Mouse (Mus musculus): ENCODE measurements around the gene Dgcr8. TPM values are rescaled to one million over a fixed set of nuclear protein-coding genes. Genes with fewer than 3 reads are reported as not detected.

The Dgcr8 gene
- polyA plus RNA-seq, 1 experiment: 14.5 TPM

DNA sequence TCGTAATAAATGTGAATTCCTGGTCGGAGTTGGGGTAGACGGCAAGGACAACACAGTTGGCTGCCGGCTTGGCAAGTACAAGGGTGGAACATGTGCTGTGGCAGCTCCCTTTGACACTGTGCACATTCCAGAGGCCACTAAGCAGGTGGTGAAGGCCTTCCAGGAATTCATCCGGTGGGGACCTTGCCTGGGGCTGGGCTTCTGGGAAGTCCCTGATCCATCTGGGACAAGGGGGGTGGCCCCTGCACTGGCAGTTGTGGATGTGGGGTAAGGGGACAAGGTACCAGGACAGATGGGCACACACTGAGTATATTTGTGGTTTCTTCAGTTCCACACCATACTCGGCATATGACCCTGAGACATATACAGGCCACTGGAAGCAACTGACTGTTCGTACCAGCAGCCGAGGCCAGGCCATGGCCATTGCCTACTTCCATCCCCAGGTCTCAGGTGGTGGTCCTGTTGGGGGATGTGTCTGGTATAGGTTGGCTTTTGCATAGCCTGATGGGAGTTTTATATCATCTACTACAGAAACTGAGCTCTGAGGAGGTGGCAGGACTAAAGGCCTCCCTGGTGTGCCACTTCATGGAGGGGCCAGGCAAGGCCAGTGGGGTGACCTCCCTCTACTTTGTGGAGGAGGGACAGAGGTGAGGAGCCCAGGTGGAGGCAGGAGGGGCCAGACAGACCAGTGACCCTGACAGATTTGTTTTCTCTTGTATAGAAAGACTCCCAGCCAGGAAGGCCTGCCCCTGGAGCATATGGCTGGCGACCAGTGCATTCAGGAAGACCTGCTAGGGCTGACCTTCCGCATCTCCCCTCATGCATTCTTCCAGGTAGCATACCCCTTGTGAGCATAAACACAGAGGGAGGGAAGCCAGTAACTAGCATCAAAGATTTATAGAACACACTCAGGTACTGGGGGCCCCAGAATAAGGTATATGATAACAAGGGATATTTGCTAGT lies 37.9 kb downstream of the Dgcr8 start:
- Histone ChIP-seq H3K27me3 (ENCODE audit: control insufficient read depth, insufficient read depth, low read length) (no peaks in the 10 kb centered on the region), H3K4me3 (ENCODE audit: low read depth, low read length) (no peak overlapping the region), H3K4me1 (ENCODE audit: control insufficient read depth, insufficient read depth, insufficient read length, low read length) (peaks cover 5% of the 10 kb centered on the region), H3K36me3 (ENCODE audit: control insufficient read depth, insufficient read depth, low read length) (peaks cover 44% of the 10 kb centered on the region), H3K27ac (ENCODE audit: insufficient read depth, low read depth, low read length) (no peak overlapping the region)
- 48% methylated on average over 10 of the region's 10 CpGs for WGBS
- no peak for TF ChIP-seq POLR2A (IDR thresholded peaks at IDR 0.05; ENCODE audit: low read depth, low read length)
- no peak for TF ChIP-seq CTCF (IDR thresholded peaks at IDR 0.05; ENCODE audit: extremely low read depth, insufficient read length, insufficient replicate concordance, low read depth, low read length)

DNA sequence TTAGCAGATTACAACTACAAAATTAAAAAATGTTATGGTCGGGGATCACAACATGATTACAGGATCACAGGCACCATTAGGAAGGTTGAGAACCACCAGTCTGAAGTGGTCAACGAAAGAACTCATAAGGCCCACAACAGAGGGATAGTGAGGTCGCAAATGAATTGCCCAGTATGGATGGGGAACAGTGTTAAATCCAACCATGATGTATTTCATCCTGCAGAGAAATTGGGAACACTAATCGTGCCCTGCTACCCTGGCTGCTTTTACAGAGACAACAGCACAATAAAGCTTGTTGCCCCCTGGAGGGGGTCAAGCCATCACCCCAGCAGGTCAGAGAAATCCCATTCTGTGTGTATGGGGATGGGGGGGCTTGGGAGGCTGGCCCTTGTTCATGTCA lies 38.8 kb downstream of the Dgcr8 start:
- TF ChIP-seq POLR2A (IDR thresholded peaks at IDR 0.05; ENCODE audit: low read depth, low read length): no peak
- TF ChIP-seq CTCF (IDR thresholded peaks at IDR 0.05; ENCODE audit: extremely low read depth, insufficient read length, insufficient replicate concordance, low read depth, low read length): no peak
- Histone ChIP-seq H3K36me3 (ENCODE audit: control insufficient read depth, insufficient read depth, low read length) (peaks cover 46% of the 10 kb centered on the region), H3K27me3 (ENCODE audit: control insufficient read depth, insufficient read depth, low read length) (no peaks in the 10 kb centered on the region), H3K4me1 (ENCODE audit: control insufficient read depth, insufficient read depth, insufficient read length, low read length) (peaks cover 5% of the 10 kb centered on the region), H3K27ac (ENCODE audit: insufficient read depth, low read depth, low read length) (no peak overlapping the region), H3K4me3 (ENCODE audit: low read depth, low read length) (no peak overlapping the region)
- 42% methylated on average over 4 of the region's 4 CpGs for WGBS

- H3K4me3 ChIP-seq (ENCODE audit: low read depth, low read length): peak overlapping the region; percentile 78
- H3K36me3 ChIP-seq (ENCODE audit: control insufficient read depth, insufficient read depth, low read length): peaks cover 50% of the 10 kb centered on the region
- H3K4me1 ChIP-seq (ENCODE audit: control insufficient read depth, insufficient read depth, insufficient read length, low read length): peaks cover 5% of the 10 kb centered on the region
- 2% methylated on average over 27 of the region's 27 CpGs for WGBS
- no peak overlapping the region for H3K27ac ChIP-seq (ENCODE audit: insufficient read depth, low read depth, low read length)
- no peaks in the 10 kb centered on the region for H3K27me3 ChIP-seq (ENCODE audit: control insufficient read depth, insufficient read depth, low read length)
- no peak for TF ChIP-seq CTCF (IDR thresholded peaks at IDR 0.05; ENCODE audit: extremely low read depth, insufficient read length, insufficient replicate concordance, low read depth, low read length)
- no peak for TF ChIP-seq POLR2A (IDR thresholded peaks at IDR 0.05; ENCODE audit: low read depth, low read length)
Observed at GRCm38 (mm10) chr16:18249364-18249967, 39.6 kb downstream of the Dgcr8 start.

DNA sequence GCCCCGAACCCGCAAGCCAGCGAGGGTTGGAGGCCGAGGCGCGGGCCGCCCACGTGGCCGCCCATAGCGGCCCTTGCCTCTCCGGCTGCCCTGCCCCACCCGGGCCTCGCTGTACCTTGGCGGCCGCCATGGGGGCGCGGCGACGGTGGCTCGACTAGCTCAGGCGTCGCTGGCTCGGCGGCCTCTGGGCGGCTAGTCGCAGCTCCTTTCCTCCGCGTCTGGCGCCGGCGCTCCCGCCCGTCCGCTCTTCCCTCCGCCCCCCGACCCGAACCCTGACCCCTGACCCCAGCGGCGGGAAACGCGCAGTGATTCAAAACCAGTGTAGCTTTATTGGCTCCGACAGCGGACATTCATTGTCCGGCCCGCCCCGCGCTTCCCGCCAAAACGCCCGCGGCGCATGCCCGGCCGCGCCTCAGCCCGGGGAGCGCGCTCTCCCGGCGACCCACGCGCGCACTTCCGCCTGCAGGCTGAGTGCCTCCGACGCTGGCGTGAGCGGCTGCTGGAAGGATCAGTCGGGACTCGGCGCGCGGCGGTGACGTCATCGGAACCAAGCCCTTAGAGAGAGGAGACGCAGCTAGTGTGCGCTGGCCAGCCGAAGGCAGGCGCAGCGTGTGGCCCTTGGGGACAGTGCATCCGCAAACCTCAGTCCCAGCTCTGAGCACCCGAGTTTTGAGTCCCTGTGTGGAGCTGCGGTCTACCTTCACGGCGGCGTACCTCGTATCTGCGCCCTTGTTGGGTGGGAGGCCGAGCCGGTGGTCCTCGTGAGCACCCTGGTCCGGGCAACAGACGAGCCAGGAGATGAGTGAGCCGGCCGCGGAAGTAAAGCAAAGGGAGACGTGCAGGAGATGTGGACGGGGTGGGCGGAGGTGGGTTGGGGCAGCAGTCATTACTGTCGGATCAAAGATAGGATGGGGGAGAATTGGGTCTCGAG lies 40.3 kb downstream of the Dgcr8 start, which contains the start of the genes Trmt2a and Ranbp1:
TSS of gene Trmt2a (plus strand) at position 247 of the 931 bp plus-strand sequence.
TSS of gene Ranbp1 (minus strand) at position 300 of the 931 bp plus-strand sequence.
- Histone ChIP-seq H3K4me1 (ENCODE audit: control insufficient read depth, insufficient read depth, insufficient read length, low read length) (peaks cover 5% of the 10 kb centered on the region), H3K36me3 (ENCODE audit: control insufficient read depth, insufficient read depth, low read length) (peaks cover 44% of the 10 kb centered on the region), H3K4me3 (ENCODE audit: low read depth, low read length) (peak within 1 kb of the TSS; percentile 78), H3K27ac (ENCODE audit: insufficient read depth, low read depth, low read length) (peak within 1 kb of the TSS; percentile 57), H3K27me3 (ENCODE audit: control insufficient read depth, insufficient read depth, low read length) (no peaks in the 10 kb centered on the region)
- under 1% methylated on average over 102 of the region's 102 CpGs for WGBS
- TF ChIP-seq POLR2A (IDR thresholded peaks at IDR 0.05; ENCODE audit: low read depth, low read length) (peak; percentile 60), CTCF (IDR thresholded peaks at IDR 0.05; ENCODE audit: extremely low read depth, insufficient read length, insufficient replicate concordance, low read depth, low read length) (no peak)

GRCm38 (mm10) chr16:18247521-18248399 lies 41.3 kb downstream of the Dgcr8 start:
- Histone ChIP-seq H3K27me3 (ENCODE audit: control insufficient read depth, insufficient read depth, low read length) (no peaks in the 10 kb centered on the region), H3K4me3 (ENCODE audit: low read depth, low read length) (peak overlapping the region; percentile 78), H3K36me3 (ENCODE audit: control insufficient read depth, insufficient read depth, low read length) (peaks cover 41% of the 10 kb centered on the region), H3K4me1 (ENCODE audit: control insufficient read depth, insufficient read depth, insufficient read length, low read length) (peaks cover 5% of the 10 kb centered on the region), H3K27ac (ENCODE audit: insufficient read depth, low read depth, low read length) (peak overlapping the region; percentile 6)
- TF ChIP-seq POLR2A (IDR thresholded peaks at IDR 0.05; ENCODE audit: low read depth, low read length) (no peak), CTCF (IDR thresholded peaks at IDR 0.05; ENCODE audit: extremely low read depth, insufficient read length, insufficient replicate concordance, low read depth, low read length) (no peak)
- under 1% methylated on average over 33 of the region's 33 CpGs for WGBS

GRCm38 (mm10) chr16:18241581-18241980 lies 47.5 kb downstream of the Dgcr8 start:
- H3K4me1 ChIP-seq (ENCODE audit: control insufficient read depth, insufficient read depth, insufficient read length, low read length): no peaks in the 10 kb centered on the region
- H3K27ac ChIP-seq (ENCODE audit: insufficient read depth, low read depth, low read length): no peak overlapping the region
- H3K4me3 ChIP-seq (ENCODE audit: low read depth, low read length): no peak overlapping the region
- 93% methylated on average over 10 of the region's 10 CpGs for WGBS
- no peak for TF ChIP-seq CTCF (IDR thresholded peaks at IDR 0.05; ENCODE audit: extremely low read depth, insufficient read length, insufficient replicate concordance, low read depth, low read length)
- no peak for TF ChIP-seq POLR2A (IDR thresholded peaks at IDR 0.05; ENCODE audit: low read depth, low read length)
- peaks cover 52% of the 10 kb centered on the region for H3K36me3 ChIP-seq (ENCODE audit: control insufficient read depth, insufficient read depth, low read length)
- H3K27me3 ChIP-seq (ENCODE audit: control insufficient read depth, insufficient read depth, low read length): no peaks in the 10 kb centered on the region

All from small intestine, adult 2 months (tissue).